Mouse (Mus musculus) brain, embryonic 14.5 days (tissue): ENCODE measurements around the gene Ttc38. TPM values are rescaled to one million over a fixed set of nuclear protein-coding genes. Genes with fewer than 3 reads are reported as not detected.

ENCODE experiments used
- DNase-seq: peaks from one replicate; pipeline ENCODE4 v3.0.0-alpha.2; 2011; ENCODE audit warnings: low read depth
- CTCF ChIP-seq: fragments of 200-500 bp; IDR thresholded peaks from 2 replicates; pipeline ENCODE4 v1.5.1; 2012; ENCODE audit warnings: inconsistent platforms, mild to moderate bottlenecking, moderate library complexity, borderline replicate concordance; ENCODE audit not compliant: insufficient read depth, insufficient read length; ENCODE audit errors: extremely low read depth
- POLR2A ChIP-seq: fragments of 200-500 bp; IDR thresholded peaks from 2 replicates; pipeline ENCODE4 v1.6.1; 2012; ENCODE audit warnings: mild to moderate bottlenecking, inconsistent platforms, borderline replicate concordance; ENCODE audit not compliant: poor library complexity, insufficient read depth, insufficient read length, severe bottlenecking; ENCODE audit errors: extremely low read depth
- polyA plus RNA-seq: library from polyadenylated mRNA; depleted of rRNA; stranded (reverse); fragments of >200 nt; gene quantifications from 2 replicates; pipeline ENCODE4 v1.2.3, GENCODE M21; 2012; rRNA removed

The Ttc38 gene
- polyA plus RNA-seq, 1 experiment, result 3.0 TPM

- DNase-seq, result no peak
- TF ChIP-seq POLR2A (no peak), CTCF (no peak)
Measured at GRCm38 (mm10) chr15:85902505-85902904, 70.4 kb downstream of the Ttc38 start.

DNA sequence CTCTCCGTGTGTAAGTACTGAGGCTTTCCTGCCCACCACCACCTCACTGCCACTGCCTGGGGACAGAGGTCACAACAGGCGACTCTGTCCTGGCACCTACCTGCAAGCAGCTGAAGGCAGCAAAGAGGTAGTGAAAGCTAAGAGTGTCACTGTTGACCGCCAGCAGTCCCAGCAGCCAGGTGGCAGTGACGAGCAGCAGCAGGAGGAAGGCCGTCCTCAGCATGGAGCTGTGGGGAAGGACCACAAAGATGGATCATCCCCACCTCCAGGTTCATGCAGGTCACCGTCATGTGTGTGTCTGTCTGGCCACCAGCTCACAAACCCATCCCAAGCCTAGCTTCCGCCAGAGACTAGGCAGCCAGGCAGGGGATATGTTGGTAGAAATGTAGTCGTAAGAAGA is 71.7 kb downstream of the Ttc38 start:
- TF ChIP-seq POLR2A (no peak), CTCF (peak; percentile 42)
- no peak for DNase-seq

Other genes starting within 250 kb of the Ttc38 start
- gene Wnt7b, start 249.8 kb upstream of the Ttc38 start, polyA plus RNA-seq, result 56.4 and 72.5 TPM in 2 replicates
- gene Ppara, start 97.3 kb upstream of the Ttc38 start, polyA plus RNA-seq, result 0.14 and 0.46 TPM in 2 replicates
- 14.3 and 23.7 TPM in 2 replicates for gene Cdpf1, start 20.6 kb upstream of the Ttc38 start, polyA plus RNA-seq
- 0.06 and 0.14 TPM in 2 replicates for gene Pkdrej, start 10.6 kb upstream of the Ttc38 start, polyA plus RNA-seq
- gene Gtse1, start 27.4 kb downstream of the Ttc38 start, polyA plus RNA-seq, result 11.5 and 20.6 TPM in 2 replicates
- gene Trmu, start 47.0 kb downstream of the Ttc38 start, polyA plus RNA-seq, result 57.4 and 75.2 TPM in 2 replicates
- 17.6 and 21.3 TPM in 2 replicates for gene Celsr1, start 201.5 kb downstream of the Ttc38 start, polyA plus RNA-seq
- 64.7 and 74.6 TPM in 2 replicates for gene Gramd4, start 225.4 kb downstream of the Ttc38 start, polyA plus RNA-seq